Mouse (Mus musculus) hindbrain, embryonic 13.5 days (tissue): ENCODE measurements at regions not wholly inside any gene's neighbourhood (a gene's known extent, or its start where the extent isn't known, plus 50 kb on each side); places are given as distances from the start of the nearest gene placed in this dataset.

Experiments used
- ATAC-seq: fragments of 200-750 bp; cut with Nextera tagmentation; 2 replicates; pipeline ENCODE4 v1.8.0; 2017; ENCODE audit warnings: moderate TSS enrichment; ENCODE audit not compliant: low FRiP score
- H3K27ac ChIP-seq: fragments of 300-500 bp; sonication (generic); 2 replicates; pipeline ENCODE4 v1.5.1; 2015; ENCODE audit warnings: inconsistent platforms, mild to moderate bottlenecking, moderate library complexity
- H3K27me3 ChIP-seq: fragments of 300-500 bp; sonication (generic); 2 replicates; pipeline ENCODE4 v1.6.1; 2015; ENCODE audit warnings: mild to moderate bottlenecking, inconsistent platforms
- H3K36me3 ChIP-seq: fragments of 300-500 bp; sonication (generic); 2 replicates; pipeline ENCODE4 v1.6.1; 2015; ENCODE audit warnings: mild to moderate bottlenecking, inconsistent platforms
- H3K4me1 ChIP-seq: fragments of 300-500 bp; sonication (generic); replicated peaks from 2 replicates; pipeline ENCODE4 v1.6.1; 2015; ENCODE audit warnings: inconsistent platforms
- H3K4me2 ChIP-seq: fragments of 300-500 bp; sonication (generic); 2 replicates; pipeline ENCODE4 v1.6.1; 2015; ENCODE audit warnings: inconsistent platforms, mild to moderate bottlenecking, moderate library complexity
- H3K4me3 ChIP-seq: fragments of 300-500 bp; sonication (generic); 2 replicates; pipeline ENCODE4 v1.5.1; 2015; ENCODE audit warnings: mild to moderate bottlenecking, inconsistent platforms
- H3K9ac ChIP-seq: fragments of 300-500 bp; sonication (generic); 2 replicates; pipeline ENCODE4 v1.6.1; 2015; ENCODE audit warnings: mild to moderate bottlenecking, inconsistent platforms
- H3K9me3 ChIP-seq: fragments of 300-500 bp; sonication (generic); 2 replicates; pipeline ENCODE4 v1.6.1; 2016; ENCODE audit warnings: inconsistent platforms
- WGBS: fragments of 180-500 bp; shearing (Covaris S2); methylation state at CpG from one replicate; pipeline ENCODE4 v1.1.7; 2015; 5-methylcytosine and 5-hydroxymethylcytosine counted together

DNA sequence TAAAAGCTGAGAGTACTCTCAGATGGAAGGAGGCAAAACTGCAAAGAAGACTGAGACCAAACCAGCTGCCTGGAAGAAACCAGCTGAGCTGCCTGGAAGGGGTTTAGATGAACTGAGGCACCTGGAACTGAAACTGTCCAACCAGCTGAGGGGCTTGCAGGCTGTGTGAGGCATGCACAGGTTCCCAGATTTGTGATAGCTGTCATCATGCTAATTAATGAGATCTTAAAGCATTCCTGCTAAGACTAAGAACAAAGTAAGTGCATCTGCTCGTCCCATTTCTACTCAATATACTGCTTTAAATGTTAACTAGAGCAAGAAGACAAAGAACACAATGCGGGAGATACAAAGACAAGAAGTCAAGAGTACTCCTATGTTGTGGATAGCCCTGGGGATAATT, 71.1 kb upstream of the Spred1 start:
- no peak overlapping the region for H3K27ac ChIP-seq
- 72% methylated on average over 2 of the region's 2 CpGs for WGBS

DNA sequence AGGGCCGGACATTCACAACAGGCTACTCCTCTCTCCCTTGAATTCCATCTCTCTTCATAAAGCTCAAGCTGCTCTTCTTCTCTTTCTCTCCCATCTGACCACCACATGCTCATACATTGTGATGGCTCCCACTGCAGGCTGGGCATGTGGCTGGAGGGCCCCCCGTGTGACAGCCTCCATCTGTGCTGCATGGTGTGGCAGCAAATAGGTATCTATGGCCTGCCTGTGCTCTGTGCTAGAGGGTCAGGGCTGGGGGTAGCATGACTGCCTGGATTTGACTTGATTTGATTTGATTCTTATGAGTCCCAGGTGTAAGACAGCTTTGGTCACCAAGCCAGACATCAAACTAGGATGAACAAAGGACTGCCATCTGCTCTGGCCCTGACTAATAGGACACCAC, 57.0 kb upstream of the Spred1 start:
- H3K27me3 ChIP-seq: no peaks in the 10 kb centered on the region
- no peak overlapping the region for H3K27ac ChIP-seq
- no peak overlapping the region for H3K9ac ChIP-seq
- H3K4me3 ChIP-seq: no peak overlapping the region
- H3K36me3 ChIP-seq: no peaks in the 10 kb centered on the region
- no peak overlapping the region for H3K4me2 ChIP-seq
- H3K9me3 ChIP-seq: no peaks in the 10 kb centered on the region
- ATAC-seq: no peak
- no peaks in the 10 kb centered on the region for H3K4me1 ChIP-seq
- WGBS: 66% methylated on average over 2 of the region's 2 CpGs

More for the DNA sequence above, 71.1 kb upstream of the Spred1 start:
- H3K36me3 ChIP-seq: no peaks in the 10 kb centered on the region
- no peak overlapping the region for H3K4me3 ChIP-seq
- no peak for ATAC-seq
- H3K27me3 ChIP-seq: no peaks in the 10 kb centered on the region
- H3K4me1 ChIP-seq: no peaks in the 10 kb centered on the region
- peaks cover 6% of the 10 kb centered on the region; the same call in 1 of the 2 replicates for H3K9me3 ChIP-seq
- no peak overlapping the region for H3K4me2 ChIP-seq
- H3K9ac ChIP-seq: no peak overlapping the region

DNA sequence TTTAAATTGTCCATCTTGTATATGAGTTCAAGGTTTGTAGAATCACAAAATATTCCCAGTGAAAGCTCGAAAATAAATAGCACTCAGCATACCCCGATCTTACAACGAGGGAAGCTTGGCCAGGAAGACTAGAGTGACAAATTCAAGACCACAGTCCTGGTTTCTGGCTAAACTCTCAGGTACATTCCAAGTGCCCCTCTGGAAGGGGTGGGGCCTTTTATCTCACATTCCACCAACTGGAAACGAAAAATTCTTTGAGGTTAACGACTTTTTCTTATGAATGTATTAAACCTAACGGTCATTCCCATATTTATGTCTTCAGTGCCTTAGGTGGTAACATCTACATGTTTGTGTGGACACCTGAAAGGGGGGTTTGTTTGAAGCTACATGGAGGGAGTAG, 50.8 kb upstream of the Spred1 start:
- Histone ChIP-seq H3K4me2 (no peak overlapping the region), H3K27me3 (no peaks in the 10 kb centered on the region), H3K4me1 (no peaks in the 10 kb centered on the region), H3K4me3 (no peak overlapping the region), H3K27ac (no peak overlapping the region), H3K9me3 (no peaks in the 10 kb centered on the region), H3K36me3 (no peaks in the 10 kb centered on the region), H3K9ac (no peak overlapping the region)
- ATAC-seq: no peak
- WGBS: 88% methylated on average over 6 of the region's 6 CpGs

DNA sequence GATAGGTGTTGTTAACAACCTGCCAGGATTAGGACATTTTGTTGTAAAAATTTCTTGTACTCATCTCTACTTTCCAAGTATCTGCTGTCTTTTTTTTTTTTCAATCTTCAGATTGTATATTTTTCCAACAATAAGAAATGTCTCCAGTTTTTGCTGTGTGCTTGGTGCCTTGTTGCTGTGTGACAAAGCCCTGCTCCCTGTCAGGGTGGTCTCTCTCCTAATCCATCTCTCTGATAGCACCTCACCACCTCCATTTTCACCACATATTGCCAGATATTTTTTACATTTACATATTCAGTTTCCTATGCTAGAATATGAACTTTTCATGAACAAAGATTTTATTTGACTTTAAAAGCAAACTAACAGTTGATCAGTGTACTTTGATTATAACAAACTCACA, 50.1 kb upstream of the Spred1 start:
- no peak overlapping the region for H3K4me3 ChIP-seq
- ATAC-seq: no peak
- no peaks in the 10 kb centered on the region for H3K4me1 ChIP-seq

More for the DNA sequence above, 50.1 kb upstream of the Spred1 start:
- no peaks in the 10 kb centered on the region for H3K27me3 ChIP-seq
- H3K36me3 ChIP-seq: no peaks in the 10 kb centered on the region
- H3K27ac ChIP-seq: no peak overlapping the region
- no peak overlapping the region for H3K4me2 ChIP-seq
- H3K9me3 ChIP-seq: no peaks in the 10 kb centered on the region
- H3K9ac ChIP-seq: no peak overlapping the region
